Mouse (Mus musculus) spleen, adult 2 months (tissue): ENCODE measurements around the gene H2afy2.

Source experiments
- CTCF ChIP-seq: fragments of 200-500 bp; IDR thresholded peaks from 2 replicates; pipeline ENCODE4 v1.5.1; 2011; ENCODE audit warnings: mild to moderate bottlenecking, inconsistent platforms; ENCODE audit not compliant: insufficient read depth, insufficient read length, insufficient replicate concordance; ENCODE audit errors: extremely low read depth
- POLR2A ChIP-seq: fragments of 200-500 bp; IDR thresholded peaks from 2 replicates; pipeline ENCODE4 v1.6.1; 2011; ENCODE audit warnings: low read depth, low read length, inconsistent platforms

GRCm38 (mm10) chr10:61734377-61734776 is 49.6 kb downstream of the H2afy2 start:
- peak; percentile 50; the same call in 1 of the 2 replicates for TF ChIP-seq CTCF
- no peak for TF ChIP-seq POLR2A
